Mouse (Mus musculus): Measurements from ENCODE around the gene Crxos. TPM values are rescaled to one million over a fixed set of nuclear protein-coding genes. Genes with fewer than 3 reads are reported as not detected.

Crxos gene
- polyA plus RNA-seq (2012; fragmentation: generic; extraction: Trizol) = not detected

- Histone ChIP-seq H3K79me2 (ENCODE audit: control insufficient read depth, insufficient read depth) (no peaks in the 10 kb centered on the region), H3K27me3 (ENCODE audit: control insufficient read depth, insufficient read depth, insufficient read length) (no peaks in the 10 kb centered on the region), H3K4me2 (ENCODE audit: low read depth) (no peak within 1 kb of the TSS), H3ac (ENCODE audit: control insufficient read depth, insufficient read length) (no peak within 1 kb of the TSS), H3K4me3 (no peak within 1 kb of the TSS), H3K36me3 (ENCODE audit: control insufficient read depth, insufficient read depth) (no peaks in the 10 kb centered on the region)
- TF ChIP-seq SRF (IDR thresholded peaks at IDR 0.05; ENCODE audit: control insufficient read depth, insufficient read length, low read depth) = no peak
- TF ChIP-seq REST (IDR thresholded peaks at IDR 0.05; ENCODE audit: insufficient read depth, insufficient read length) = no peak
- TF ChIP-seq MYOD1 (IDR thresholded peaks at IDR 0.05; ENCODE audit: control insufficient read depth in 1 of 3, insufficient read length in 2 of 3, low read depth in 2 of 3) = no peak
- no peak for TF ChIP-seq MAX (IDR thresholded peaks at IDR 0.05; ENCODE audit: low read depth)
- no peak for TF ChIP-seq USF1 (IDR thresholded peaks at IDR 0.05; ENCODE audit: low read depth)
- TF ChIP-seq POLR2A (IDR thresholded peaks at IDR 0.05; ENCODE audit: insufficient read length, low read depth) = no peak
- no peak for TF ChIP-seq E2F4 (IDR thresholded peaks at IDR 0.05; ENCODE audit: insufficient read depth)
- TF ChIP-seq TCF3 (IDR thresholded peaks at IDR 0.05; ENCODE audit: insufficient read length, low read depth) = no peak
- no peak for TF ChIP-seq MYOG (IDR thresholded peaks at IDR 0.05; ENCODE audit: control insufficient read depth in 1 of 3, insufficient read depth in 1 of 3, insufficient read length in 2 of 3, low read depth in 2 of 3)
- TF ChIP-seq POLR2AphosphoS2 (IDR thresholded peaks at IDR 0.05; ENCODE audit: insufficient read length, low read depth) = no peak
- TF ChIP-seq CEBPB (IDR thresholded peaks at IDR 0.05; ENCODE audit: insufficient read depth, poor library complexity, severe bottlenecking) = no peak
Observed at GRCm38 (mm10) chr7:15882317-15882716, at the start of gene Crxos. Crxos (plus strand) TSS chr7:15882617.

- Histone ChIP-seq H3K79me2 (ENCODE audit: control insufficient read depth, insufficient read depth) (no peaks in the 10 kb centered on the region), H3ac (ENCODE audit: control insufficient read depth, insufficient read length) (no peak within 1 kb of the TSS), H3K36me3 (ENCODE audit: control insufficient read depth, insufficient read depth) (no peaks in the 10 kb centered on the region), H3K4me2 (ENCODE audit: low read depth) (no peak within 1 kb of the TSS), H3K4me3 (no peak within 1 kb of the TSS), H3K27me3 (ENCODE audit: control insufficient read depth, insufficient read depth, insufficient read length) (no peaks in the 10 kb centered on the region)
- no peak for TF ChIP-seq USF1 (IDR thresholded peaks at IDR 0.05; ENCODE audit: low read depth)
Observed at GRCm38 (mm10) chr7:15839578-15839977, 42.8 kb upstream of the Crxos start, which contains the start of gene Obox6. Obox6 (minus strand) TSS chr7:15839678.

- no peak overlapping the region for H3ac ChIP-seq (ENCODE audit: control insufficient read depth, insufficient read length)
- no peaks in the 10 kb centered on the region for H3K27me3 ChIP-seq (ENCODE audit: control insufficient read depth, insufficient read depth, insufficient read length)
- TF ChIP-seq CEBPB (IDR thresholded peaks at IDR 0.05; ENCODE audit: insufficient read depth, poor library complexity, severe bottlenecking) = no peak
- no peak for TF ChIP-seq POLR2AphosphoS2 (IDR thresholded peaks at IDR 0.05; ENCODE audit: insufficient read length, low read depth)
- TF ChIP-seq MYOD1 (IDR thresholded peaks at IDR 0.05; ENCODE audit: control insufficient read depth in 1 of 3, insufficient read length in 2 of 3, low read depth in 2 of 3) = no peak
- no peaks in the 10 kb centered on the region for H3K79me2 ChIP-seq (ENCODE audit: control insufficient read depth, insufficient read depth)
- H3K4me3 ChIP-seq = no peak overlapping the region
- H3K4me2 ChIP-seq (ENCODE audit: low read depth) = no peak overlapping the region
- no peaks in the 10 kb centered on the region for H3K36me3 ChIP-seq (ENCODE audit: control insufficient read depth, insufficient read depth)
Observed at GRCm38 (mm10) chr7:15859657-15860056, 22.8 kb upstream of the Crxos start.

GRCm38 (mm10) chr7:15864104-15864503, 18.3 kb upstream of the Crxos start:
- H3K36me3 ChIP-seq (ENCODE audit: control insufficient read depth, insufficient read depth) = no peaks in the 10 kb centered on the region
- no peak overlapping the region for H3K4me3 ChIP-seq
- H3ac ChIP-seq (ENCODE audit: control insufficient read depth, insufficient read length) = no peak overlapping the region
- no peaks in the 10 kb centered on the region for H3K79me2 ChIP-seq (ENCODE audit: control insufficient read depth, insufficient read depth)
- TF ChIP-seq MYOG (IDR thresholded peaks at IDR 0.05; ENCODE audit: control insufficient read depth in 1 of 3, insufficient read depth in 1 of 3, insufficient read length in 2 of 3, low read depth in 2 of 3) (no peak), REST (IDR thresholded peaks at IDR 0.05; ENCODE audit: insufficient read depth, insufficient read length) (no peak), USF1 (IDR thresholded peaks at IDR 0.05; ENCODE audit: low read depth) (no peak), POLR2AphosphoS2 (IDR thresholded peaks at IDR 0.05; ENCODE audit: insufficient read length, low read depth) (no peak), POLR2A (IDR thresholded peaks at IDR 0.05; ENCODE audit: insufficient read length, low read depth) (no peak), SRF (IDR thresholded peaks at IDR 0.05; ENCODE audit: control insufficient read depth, insufficient read length, low read depth) (no peak), E2F4 (IDR thresholded peaks at IDR 0.05; ENCODE audit: insufficient read depth) (no peak), CEBPB (IDR thresholded peaks at IDR 0.05; ENCODE audit: insufficient read depth, poor library complexity, severe bottlenecking) (no peak), TCF3 (IDR thresholded peaks at IDR 0.05; ENCODE audit: insufficient read length, low read depth) (no peak), TCF12 (IDR thresholded peaks at IDR 0.05; ENCODE audit: insufficient read depth, poor library complexity, severe bottlenecking) (no peak), MYOD1 (IDR thresholded peaks at IDR 0.05; ENCODE audit: control insufficient read depth in 1 of 3, insufficient read length in 2 of 3, low read depth in 2 of 3) (no peak), MAX (IDR thresholded peaks at IDR 0.05; ENCODE audit: low read depth) (no peak)
- H3K4me2 ChIP-seq (ENCODE audit: low read depth) = no peak overlapping the region
- H3K27me3 ChIP-seq (ENCODE audit: control insufficient read depth, insufficient read depth, insufficient read length) = no peaks in the 10 kb centered on the region

- Histone ChIP-seq H3K27me3 (ENCODE audit: control insufficient read depth, insufficient read depth, insufficient read length) (peaks cover 5% of the 10 kb centered on the region), H3K79me2 (ENCODE audit: control insufficient read depth, insufficient read depth) (no peaks in the 10 kb centered on the region), H3ac (ENCODE audit: control insufficient read depth, insufficient read length) (no peak within 1 kb of the TSS), H3K4me2 (ENCODE audit: low read depth) (no peak within 1 kb of the TSS), H3K4me3 (no peak within 1 kb of the TSS), H3K36me3 (ENCODE audit: control insufficient read depth, insufficient read depth) (no peaks in the 10 kb centered on the region)
- TF ChIP-seq CEBPB (IDR thresholded peaks at IDR 0.05; ENCODE audit: insufficient read depth, poor library complexity, severe bottlenecking) (no peak), USF1 (IDR thresholded peaks at IDR 0.05; ENCODE audit: low read depth) (no peak), MYOD1 (IDR thresholded peaks at IDR 0.05; ENCODE audit: control insufficient read depth in 1 of 3, insufficient read length in 2 of 3, low read depth in 2 of 3) (no peak), E2F4 (IDR thresholded peaks at IDR 0.05; ENCODE audit: insufficient read depth) (no peak), TCF12 (IDR thresholded peaks at IDR 0.05; ENCODE audit: insufficient read depth, poor library complexity, severe bottlenecking) (no peak), REST (IDR thresholded peaks at IDR 0.05; ENCODE audit: insufficient read depth, insufficient read length) (no peak), MYOG (IDR thresholded peaks at IDR 0.05; ENCODE audit: control insufficient read depth in 1 of 3, insufficient read depth in 1 of 3, insufficient read length in 2 of 3, low read depth in 2 of 3) (no peak), POLR2A (IDR thresholded peaks at IDR 0.05; ENCODE audit: insufficient read length, low read depth) (no peak), POLR2AphosphoS2 (IDR thresholded peaks at IDR 0.05; ENCODE audit: insufficient read length, low read depth) (no peak)
Observed at GRCm38 (mm10) chr7:15879756-15880155, 2.7 kb upstream of the Crxos start, which contains the start of gene Crx. Crx (minus strand) TSS chr7:15879968.

Measured in myocyte (in vitro differentiated cells).